Comparison of ENCODE assay signal across 9 mouse cellular contexts in the genomic region with DNA sequence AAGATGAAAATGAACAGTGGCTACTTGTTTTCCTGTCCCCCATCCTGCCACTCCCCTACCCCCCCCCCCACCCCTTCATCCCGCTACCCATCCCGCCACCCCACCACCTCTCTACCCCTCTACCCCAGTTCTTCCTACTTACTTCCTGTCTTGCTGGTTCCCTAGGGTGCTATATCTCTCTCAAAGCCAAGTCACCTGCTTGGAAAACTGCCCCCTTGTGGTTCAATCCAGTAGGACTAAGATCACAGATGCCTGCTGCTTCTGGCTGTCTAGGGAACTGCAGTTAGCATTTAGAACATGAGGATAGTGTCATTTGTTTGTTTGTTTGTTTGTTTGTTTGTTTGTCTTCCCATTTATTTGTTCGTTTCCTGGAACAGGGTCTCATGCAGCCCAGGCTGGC.
DNase-seq lines count a peak whose midpoint lies in the region; ATAC-seq lines count a peak whose summit lies in the region.
"Had no signal": no experiment of that assay in that cellular context is flagged by ENCODE, and none has a peak within 500 bp of the region (broad histone marks: within the 10 kb centered on the region; RNA-seq: fewer than 3 reads in every experiment).

No protein-coding gene starts in this region.

- ATAC-seq in forebrain, embryonic 16.5 days: 0 out of 2 replicates have a peak, but pooled peaks have one; percentile 39
- ATAC-seq in forebrain, embryonic 12.5 days (ENCODE audit: low FRiP score): no peak
- no peak for ATAC-seq in limb, embryonic 11.5 days (ENCODE audit: insufficient number of reproducible peaks, low FRiP score, low TSS enrichment, low read depth)

- H3K4me2 ChIP-seq in forebrain, embryonic 16.5 days (ENCODE audit: low read length): no peak overlapping the region
- no peak overlapping the region for H3K4me2 ChIP-seq in forebrain, embryonic 12.5 days
- H3K4me2 ChIP-seq in limb, embryonic 11.5 days (ENCODE audit: low read depth, severe bottlenecking): no peak overlapping the region
- H3K4me2 ChIP-seq: liver, embryonic 13.5 days had no signal

- H3K9me3 ChIP-seq in forebrain, embryonic 16.5 days (ENCODE audit: control insufficient read depth, low read length): no peaks in the 10 kb centered on the region
- peaks cover 3% of the 10 kb centered on the region for H3K9me3 ChIP-seq in forebrain, embryonic 12.5 days
- no peaks in the 10 kb centered on the region for H3K9me3 ChIP-seq in limb, embryonic 11.5 days (ENCODE audit: control insufficient read depth, low read length)
- 0 out of 2 replicates have a peak, but pooled peaks cover 5% of the 10 kb centered on the region for H3K9me3 ChIP-seq in limb, embryonic 10.5 days (replicated peaks)

- 45% methylated on average over 3 of the region's 3 CpGs for WGBS in forebrain, embryonic 16.5 days
- WGBS in forebrain, embryonic 12.5 days: 51% methylated on average over 3 of the region's 3 CpGs
- WGBS in limb, embryonic 11.5 days: 47% methylated on average over 3 of the region's 3 CpGs
- 44% methylated on average over 3 of the region's 3 CpGs for WGBS in limb, embryonic 10.5 days

- H3K27ac ChIP-seq in forebrain, embryonic 16.5 days (ENCODE audit: low read length): no peak overlapping the region; the same call in 1 of the 2 replicates
- no peak overlapping the region for H3K27ac ChIP-seq in forebrain, embryonic 12.5 days
- no peak overlapping the region for H3K27ac ChIP-seq in limb, embryonic 11.5 days (replicated peaks; ENCODE audit: low read depth, low read length)
- no peak overlapping the region for H3K27ac ChIP-seq in limb, embryonic 10.5 days
- H3K27ac ChIP-seq: liver, embryonic 13.5 days had no signal

- no peak overlapping the region for H3K9ac ChIP-seq in forebrain, embryonic 16.5 days (replicated peaks; ENCODE audit: low read depth, low read length)
- no peak overlapping the region for H3K9ac ChIP-seq in forebrain, embryonic 12.5 days
- H3K9ac ChIP-seq in limb, embryonic 11.5 days (ENCODE audit: low read length): no peak overlapping the region
- H3K9ac ChIP-seq: liver, embryonic 13.5 days had no signal

- no peaks in the 10 kb centered on the region for H3K36me3 ChIP-seq in forebrain, embryonic 16.5 days (ENCODE audit: control insufficient read depth, insufficient read depth)
- H3K36me3 ChIP-seq in forebrain, embryonic 12.5 days (replicated peaks): no peaks in the 10 kb centered on the region
- H3K36me3 ChIP-seq in limb, embryonic 11.5 days (ENCODE audit: control insufficient read depth, insufficient read depth, low read length): no peaks in the 10 kb centered on the region
- no peaks in the 10 kb centered on the region for H3K36me3 ChIP-seq in limb, embryonic 10.5 days
- H3K36me3 ChIP-seq: liver, embryonic 13.5 days had no signal

- peaks cover 6% of the 10 kb centered on the region; the same call in 1 of the 2 replicates for H3K4me1 ChIP-seq in forebrain, embryonic 16.5 days (replicated peaks; ENCODE audit: control insufficient read depth, insufficient read depth, low read length)
- H3K4me1 ChIP-seq in forebrain, embryonic 12.5 days: no peaks in the 10 kb centered on the region
- H3K4me1 ChIP-seq in limb, embryonic 11.5 days (ENCODE audit: control insufficient read depth, insufficient read depth, low read length): no peaks in the 10 kb centered on the region
- peaks cover 6% of the 10 kb centered on the region; the same call in 1 of the 2 replicates for H3K4me1 ChIP-seq in limb, embryonic 10.5 days
- H3K4me1 ChIP-seq: liver, embryonic 13.5 days had no signal

- no peaks in the 10 kb centered on the region for H3K27me3 ChIP-seq in forebrain, embryonic 16.5 days (replicated peaks; ENCODE audit: control insufficient read depth, insufficient read depth, low read length)
- no peaks in the 10 kb centered on the region for H3K27me3 ChIP-seq in forebrain, embryonic 12.5 days
- no peaks in the 10 kb centered on the region for H3K27me3 ChIP-seq in limb, embryonic 11.5 days (ENCODE audit: control insufficient read depth, insufficient read depth, low read length)
- H3K27me3 ChIP-seq in limb, embryonic 10.5 days (ENCODE audit: low read depth, poor library complexity, severe bottlenecking): no peaks in the 10 kb centered on the region
- H3K27me3 ChIP-seq: liver, embryonic 13.5 days had no signal

- peak; percentile 43 for DNase-seq in limb, embryonic 11.5 days (ENCODE audit: low spot score)
- DNase-seq in limb, embryonic 10.5 days (ENCODE audit: low spot score): no peak
- peak; percentile 77 for DNase-seq in brain, adult 2 months (ENCODE audit: low read depth, low spot score)
- DNase-seq in layer of hippocampus, postnatal 14 days (ENCODE audit: low spot score in 2 of 2): peak; percentile 22 to 62
- DNase-seq in thymus, postnatal 4 days: peak; percentile 42
- no peak for DNase-seq in frontal cortex, postnatal 14 days (ENCODE audit: low spot score in 2 of 2)
- DNase-seq: liver, embryonic 13.5 days had no signal

- no peak overlapping the region for H3K4me3 ChIP-seq in forebrain, embryonic 16.5 days (replicated peaks; ENCODE audit: low read length)
- H3K4me3 ChIP-seq in forebrain, embryonic 12.5 days (replicated peaks): no peak overlapping the region
- no peak overlapping the region for H3K4me3 ChIP-seq in limb, embryonic 11.5 days (ENCODE audit: low read depth, low read length)
- H3K4me3 ChIP-seq in limb, embryonic 10.5 days: no peak overlapping the region
- H3K4me3 ChIP-seq: liver, embryonic 13.5 days had no signal

Comparison
In these comparisons a context has a peak if more than half of its experiments do, and no peak if none do; other contexts are left out.
1. DNase-seq: peak in limb, embryonic 11.5 days (single experiment), brain, adult 2 months (single experiment), layer of hippocampus, postnatal 14 days (2 of 2) and thymus, postnatal 4 days (single experiment); none in limb, embryonic 10.5 days (single experiment) and frontal cortex, postnatal 14 days (0 of 2).